Mouse (Mus musculus): ENCODE results near the gene Olfr713. TPM values are rescaled to one million over a fixed set of nuclear protein-coding genes. Genes with fewer than 3 reads are reported as not detected.

Olfr713 gene
- polyA plus RNA-seq, 1 experiment from 2014 or later, result not detected

Other genes with a start within 250 kb of the Olfr713 start
- gene Olfr699, start 238.0 kb upstream of the Olfr713 start, polyA plus RNA-seq (2015; fragmentation: Nextera tagmentation; extraction: Ambion mirVana), result not detected in 2 replicates
- not detected in 2 replicates for gene Olfr700, start 222.3 kb upstream of the Olfr713 start, polyA plus RNA-seq (2015; fragmentation: Nextera tagmentation; extraction: Ambion mirVana)
- not detected in 2 replicates for gene Olfr701, start 217.0 kb upstream of the Olfr713 start, polyA plus RNA-seq (2015; fragmentation: Nextera tagmentation; extraction: Ambion mirVana)
- not detected in 2 replicates for gene Olfr702, start 197.3 kb upstream of the Olfr713 start, polyA plus RNA-seq (2015; fragmentation: Nextera tagmentation; extraction: Ambion mirVana)
- gene Olfr703, start 187.8 kb upstream of the Olfr713 start, polyA plus RNA-seq (2015; fragmentation: Nextera tagmentation; extraction: Ambion mirVana), result not detected in 2 replicates
- not detected in 2 replicates for gene Olfr704, start 168.0 kb upstream of the Olfr713 start, polyA plus RNA-seq (2015; fragmentation: Nextera tagmentation; extraction: Ambion mirVana)
- not detected in 2 replicates for gene Olfr705, start 154.3 kb upstream of the Olfr713 start, polyA plus RNA-seq (2015; fragmentation: Nextera tagmentation; extraction: Ambion mirVana)
- gene Olfr706, start 143.0 kb upstream of the Olfr713 start, polyA plus RNA-seq (2015; fragmentation: Nextera tagmentation; extraction: Ambion mirVana), result not detected in 2 replicates
- gene Olfr707, start 129.9 kb upstream of the Olfr713 start, polyA plus RNA-seq (2015; fragmentation: Nextera tagmentation; extraction: Ambion mirVana), result not detected in 2 replicates
- gene Olfr1532-ps1, start 123.2 kb upstream of the Olfr713 start, polyA plus RNA-seq (2015; fragmentation: Nextera tagmentation; extraction: Ambion mirVana), result not detected in 2 replicates
- not detected in 2 replicates for gene Olfr709-ps1, start 99.0 kb upstream of the Olfr713 start, polyA plus RNA-seq (2015; fragmentation: Nextera tagmentation; extraction: Ambion mirVana)
- not detected in 2 replicates for gene Olfr710, start 82.9 kb upstream of the Olfr713 start, polyA plus RNA-seq (2015; fragmentation: Nextera tagmentation; extraction: Ambion mirVana)
- gene Olfr6, start 67.2 kb upstream of the Olfr713 start, polyA plus RNA-seq (2015; fragmentation: Nextera tagmentation; extraction: Ambion mirVana), result not detected in 2 replicates
- not detected in 2 replicates for gene Olfr711, start 55.7 kb upstream of the Olfr713 start, polyA plus RNA-seq (2015; fragmentation: Nextera tagmentation; extraction: Ambion mirVana)
- gene Olfr2, start 25.1 kb upstream of the Olfr713 start, polyA plus RNA-seq (2015; fragmentation: Nextera tagmentation; extraction: Ambion mirVana), result not detected in 2 replicates
- not detected in 2 replicates for gene Olfr714, start 39.8 kb downstream of the Olfr713 start, polyA plus RNA-seq (2015; fragmentation: Nextera tagmentation; extraction: Ambion mirVana)
- gene Olfr17, start 62.0 kb downstream of the Olfr713 start, polyA plus RNA-seq (2015; fragmentation: Nextera tagmentation; extraction: Ambion mirVana), result not detected in 2 replicates
- gene Olfr715b, start 79.2 kb downstream of the Olfr713 start, polyA plus RNA-seq (2015; fragmentation: Nextera tagmentation; extraction: Ambion mirVana), result not detected in 2 replicates
- not detected in 2 replicates for gene Olfr715, start 99.9 kb downstream of the Olfr713 start, polyA plus RNA-seq (2015; fragmentation: Nextera tagmentation; extraction: Ambion mirVana)
- not detected in 2 replicates for gene Olfr716, start 107.2 kb downstream of the Olfr713 start, polyA plus RNA-seq (2015; fragmentation: Nextera tagmentation; extraction: Ambion mirVana)
- not detected in 2 replicates for gene Nlrp14, start 135.8 kb downstream of the Olfr713 start, polyA plus RNA-seq (2015; fragmentation: Nextera tagmentation; extraction: Ambion mirVana)
- gene Rbmxl2, start 178.3 kb downstream of the Olfr713 start, polyA plus RNA-seq (2015; fragmentation: Nextera tagmentation; extraction: Ambion mirVana), result not detected in 2 replicates

All from limb, embryonic 13.5 days (tissue).